Comparison of ENCODE assay signal across 8 mouse cellular contexts in the genomic region with DNA sequence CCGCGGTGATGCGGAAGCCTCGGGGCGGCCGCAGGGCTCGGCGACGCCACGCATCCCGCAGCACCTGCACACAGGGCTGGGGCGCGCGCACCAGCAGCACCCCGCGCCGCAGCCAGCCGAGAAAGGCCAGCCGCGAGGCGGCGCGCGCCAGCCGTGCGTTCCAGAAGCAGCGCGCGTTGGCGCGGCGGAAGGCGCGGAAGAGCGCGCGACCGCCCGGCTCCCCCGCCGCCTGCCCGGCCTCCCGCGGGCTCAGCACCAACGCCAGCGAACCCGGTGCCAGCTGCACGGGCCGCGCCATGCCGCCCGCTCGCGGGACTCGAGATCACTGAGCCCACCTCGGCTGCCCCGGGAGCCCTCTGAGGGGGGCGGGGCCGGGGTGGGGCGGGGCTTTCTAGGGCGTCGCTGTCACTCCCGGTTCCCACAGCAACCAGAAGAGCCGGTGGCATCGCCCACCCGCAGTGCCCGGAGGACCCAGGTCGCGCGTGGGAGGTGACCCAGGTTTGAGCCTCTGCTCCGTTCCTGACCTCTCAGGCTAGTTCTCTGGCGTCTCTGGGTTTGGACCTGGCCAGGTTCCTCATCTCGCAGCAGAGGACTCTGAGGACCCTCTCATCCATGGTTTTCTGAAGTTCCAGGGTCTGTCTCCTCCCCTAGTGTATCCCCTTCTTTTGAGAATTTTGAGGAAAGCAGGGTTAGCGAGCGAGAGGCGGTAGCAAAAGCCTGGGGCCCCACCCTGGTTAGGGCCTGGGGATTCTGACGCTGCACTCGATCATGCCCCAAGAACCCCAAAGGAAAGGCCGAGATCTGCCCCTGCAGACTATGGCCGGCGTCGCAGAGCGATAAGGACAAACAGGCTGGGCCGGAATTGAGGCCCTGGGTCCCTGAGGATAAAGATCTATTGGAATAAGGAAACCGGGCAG. TPM values are rescaled to one million over a fixed set of nuclear protein-coding genes. Genes with fewer than 3 reads are reported as not detected.
DNase-seq lines count a peak whose midpoint lies in the region; ATAC-seq and TF ChIP-seq lines count a peak whose summit lies in the region.

A gene (minus strand): TSS at position 358 of the 917 bp plus-strand sequence.

- no peaks in the 10 kb centered on the region for H3K36me3 ChIP-seq in embryonic facial prominence, embryonic 12.5 days
- H3K36me3 ChIP-seq in heart, embryonic 12.5 days = no peaks in the 10 kb centered on the region
- no peaks in the 10 kb centered on the region for H3K36me3 ChIP-seq in kidney, embryonic 16.5 days (ENCODE audit: insufficient read depth, low read length)
- H3K36me3 ChIP-seq in midbrain, postnatal 0 days (ENCODE audit: insufficient read depth, low read length) = no peaks in the 10 kb centered on the region
- H3K36me3 ChIP-seq in stomach, embryonic 14.5 days (ENCODE audit: control insufficient read depth, insufficient read depth, low read length) = no peaks in the 10 kb centered on the region

- peak within 1 kb of the TSS; percentile 91 for H3K4me2 ChIP-seq in embryonic facial prominence, embryonic 12.5 days (replicated peaks)
- peak within 1 kb of the TSS; percentile 96 for H3K4me2 ChIP-seq in heart, embryonic 12.5 days
- peak within 1 kb of the TSS; percentile 62 for H3K4me2 ChIP-seq in kidney, embryonic 16.5 days (replicated peaks; ENCODE audit: low read depth, low read length)
- peak within 1 kb of the TSS; percentile 86 for H3K4me2 ChIP-seq in midbrain, postnatal 0 days (ENCODE audit: low read depth, low read length, poor library complexity, severe bottlenecking)
- peak within 1 kb of the TSS; percentile 90 for H3K4me2 ChIP-seq in stomach, embryonic 14.5 days (replicated peaks; ENCODE audit: low read depth, low read length)

- whole genome bisulfite sequencing in embryonic facial prominence, embryonic 12.5 days = 1% methylated on average over 72 of the region's 85 CpGs
- WGBS in heart, embryonic 12.5 days = under 1% methylated on average over 83 of the region's 85 CpGs
- 1% methylated on average over 63 of the region's 85 CpGs for WGBS in kidney, embryonic 16.5 days
- WGBS in midbrain, postnatal 0 days = under 1% methylated on average over 59 of the region's 85 CpGs
- WGBS in stomach, embryonic 14.5 days = 1% methylated on average over 83 of the region's 85 CpGs

- peak within 1 kb of the TSS; percentile 64 for H3K9ac ChIP-seq in embryonic facial prominence, embryonic 12.5 days
- H3K9ac ChIP-seq in heart, embryonic 12.5 days = peak within 1 kb of the TSS; percentile 80
- H3K9ac ChIP-seq in kidney, embryonic 16.5 days (replicated peaks; ENCODE audit: low read length) = peak within 1 kb of the TSS; percentile 67
- H3K9ac ChIP-seq in midbrain, postnatal 0 days (replicated peaks; ENCODE audit: low read length, poor library complexity, severe bottlenecking) = peak within 1 kb of the TSS; percentile 79
- peak within 1 kb of the TSS; percentile 31; the same call in 1 of the 2 replicates for H3K9ac ChIP-seq in stomach, embryonic 14.5 days (replicated peaks; ENCODE audit: low read depth, low read length)

- H3K4me3 ChIP-seq in embryonic facial prominence, embryonic 12.5 days = peak within 1 kb of the TSS; percentile 81
- peak within 1 kb of the TSS; percentile 88 for H3K4me3 ChIP-seq in heart, embryonic 12.5 days
- peak within 1 kb of the TSS; percentile 61 for H3K4me3 ChIP-seq in kidney, embryonic 16.5 days (ENCODE audit: low read length)
- H3K4me3 ChIP-seq in midbrain, postnatal 0 days (ENCODE audit: low read depth, low read length) = peak within 1 kb of the TSS; percentile 74
- peak within 1 kb of the TSS; percentile 54 for H3K4me3 ChIP-seq in stomach, embryonic 14.5 days (ENCODE audit: low read depth, low read length)

- no peak within 1 kb of the TSS for H3K27ac ChIP-seq in embryonic facial prominence, embryonic 12.5 days
- no peak within 1 kb of the TSS for H3K27ac ChIP-seq in heart, embryonic 12.5 days (ENCODE audit: poor library complexity, severe bottlenecking)
- no peak within 1 kb of the TSS for H3K27ac ChIP-seq in kidney, embryonic 16.5 days (ENCODE audit: low read length)
- peak within 1 kb of the TSS; percentile 63 for H3K27ac ChIP-seq in midbrain, postnatal 0 days (ENCODE audit: low read depth, low read length)
- H3K27ac ChIP-seq in stomach, embryonic 14.5 days (ENCODE audit: low read length) = no peak within 1 kb of the TSS

- TF ChIP-seq CTCF in midbrain, postnatal 0 days (IDR thresholded peaks at IDR 0.05) = peak; percentile 52

- DNase-seq in 416B (ENCODE audit: low read depth) (peak; percentile 33), liver (peak; percentile 48)
- DNase-seq in adrenal gland, postnatal 25 days = peak; percentile 69
- DNase-seq in midbrain, postnatal 0 days (ENCODE audit: low spot score) = peak; percentile 77

- ATAC-seq in embryonic facial prominence, embryonic 12.5 days (ENCODE audit: insufficient number of reproducible peaks, insufficient read depth, low FRiP score, low TSS enrichment) = peak; percentile 55; the same call in 1 of the 2 replicates
- ATAC-seq in heart, embryonic 12.5 days (ENCODE audit: insufficient number of reproducible peaks, low FRiP score) = peak; percentile 74
- peak; percentile 88 for ATAC-seq in kidney, embryonic 16.5 days (ENCODE audit: low FRiP score, low TSS enrichment)
- ATAC-seq in midbrain, postnatal 0 days (ENCODE audit: low FRiP score) = peak; percentile 86
- ATAC-seq in stomach, embryonic 14.5 days (ENCODE audit: insufficient number of reproducible peaks, insufficient read depth, low FRiP score, low read depth) = peak; percentile 78

- peaks cover 14% of the 10 kb centered on the region for H3K4me1 ChIP-seq in embryonic facial prominence, embryonic 12.5 days
- peaks cover 5% of the 10 kb centered on the region; the same call in 1 of the 2 replicates for H3K4me1 ChIP-seq in heart, embryonic 12.5 days (replicated peaks)
- H3K4me1 ChIP-seq in kidney, embryonic 16.5 days (ENCODE audit: insufficient read depth, low read length) = peaks cover 3% of the 10 kb centered on the region; the same call in 1 of the 2 replicates
- H3K4me1 ChIP-seq in midbrain, postnatal 0 days (ENCODE audit: insufficient read depth, low read length) = no peaks in the 10 kb centered on the region; the same call in 1 of the 2 replicates
- no peaks in the 10 kb centered on the region for H3K4me1 ChIP-seq in stomach, embryonic 14.5 days (ENCODE audit: control insufficient read depth, insufficient read depth, low read length)

- H3K9me3 ChIP-seq in embryonic facial prominence, embryonic 12.5 days = no peaks in the 10 kb centered on the region
- no peaks in the 10 kb centered on the region for H3K9me3 ChIP-seq in heart, embryonic 12.5 days (replicated peaks)
- H3K9me3 ChIP-seq in kidney, embryonic 16.5 days (ENCODE audit: low read length) = no peaks in the 10 kb centered on the region
- no peaks in the 10 kb centered on the region for H3K9me3 ChIP-seq in midbrain, postnatal 0 days (ENCODE audit: low read length)
- no peaks in the 10 kb centered on the region for H3K9me3 ChIP-seq in stomach, embryonic 14.5 days (ENCODE audit: control insufficient read depth, low read depth, low read length)

- H3K27me3 ChIP-seq in embryonic facial prominence, embryonic 12.5 days = peaks cover 11% of the 10 kb centered on the region; the same call in 1 of the 2 replicates
- H3K27me3 ChIP-seq in heart, embryonic 12.5 days (replicated peaks) = peaks cover 30% of the 10 kb centered on the region
- peaks cover 11% of the 10 kb centered on the region; the same call in 1 of the 2 replicates for H3K27me3 ChIP-seq in kidney, embryonic 16.5 days (ENCODE audit: insufficient read depth, low read length)
- no peaks in the 10 kb centered on the region for H3K27me3 ChIP-seq in midbrain, postnatal 0 days (ENCODE audit: insufficient read depth, low read length)
- no peaks in the 10 kb centered on the region for H3K27me3 ChIP-seq in stomach, embryonic 14.5 days (ENCODE audit: control insufficient read depth, insufficient read depth, low read length)

RNA-seq across cellular contexts. Expression of the gene that starts here (rescaled TPM):
- 0.82 and 2.0 TPM in 2 replicates for total RNA-seq in adrenal gland, postnatal 25 days (2021)
- polyA plus RNA-seq in embryonic facial prominence, embryonic 12.5 days (2016; fragmentation: Nextera tagmentation; extraction: Ambion mirVana) = 2.4 TPM in 2 replicates
- polyA plus RNA-seq in heart, embryonic 12.5 days (2016; fragmentation: Nextera tagmentation; extraction: Ambion mirVana) = 0.98 and 1.1 TPM in 2 replicates
- 2.1 and 2.4 TPM in 2 replicates for polyA plus RNA-seq in kidney, embryonic 16.5 days (2015; fragmentation: Nextera tagmentation; extraction: Ambion mirVana)
- total RNA-seq in midbrain, postnatal 0 days (2014; rRNA removed) = 6.7 TPM in 2 replicates
- 6.2 and 6.3 TPM in 2 replicates for polyA plus RNA-seq in midbrain, postnatal 0 days (2015; fragmentation: Nextera tagmentation; extraction: Ambion mirVana)
- 1.3 and 1.5 TPM in 2 replicates for polyA plus RNA-seq in stomach, embryonic 14.5 days (2014; fragmentation: Nextera tagmentation; extraction: Ambion mirVana)
